Mouse (Mus musculus): Measurements from ENCODE around the gene Olfr514. TPM values are rescaled to one million over a fixed set of nuclear protein-coding genes. Genes with fewer than 3 reads are reported as not detected.

Olfr514 gene
- polyA plus RNA-seq (2015; fragmentation: Nextera tagmentation; extraction: Ambion mirVana), result not detected in 2 replicates

GRCm38 (mm10) chr7:108825897-108826296, at the start of gene Olfr514:
Gene Olfr514, minus strand, starts transcription at chr7:108825997.

GRCm38 (mm10) chr7:108872279-108872678, 46.5 kb upstream of the Olfr514 start, which contains the start of gene Olfr517:
Gene Olfr517, minus strand, starts transcription at chr7:108872379.

GRCm38 (mm10) chr7:108850429-108850828, 24.6 kb upstream of the Olfr514 start, which contains the start of gene Olfr516:
Gene Olfr516, minus strand, starts transcription at chr7:108850529.

Other genes with a start within 250 kb of the Olfr514 start
- gene Olfr506, start 215.2 kb downstream of the Olfr514 start, polyA plus RNA-seq (2015; fragmentation: Nextera tagmentation; extraction: Ambion mirVana), result not detected in 2 replicates
- gene Olfr507, start 204.2 kb downstream of the Olfr514 start, polyA plus RNA-seq (2015; fragmentation: Nextera tagmentation; extraction: Ambion mirVana), result not detected in 2 replicates
- not detected in 2 replicates for gene Olfr508, start 196.0 kb downstream of the Olfr514 start, polyA plus RNA-seq (2015; fragmentation: Nextera tagmentation; extraction: Ambion mirVana)
- gene Olfr509, start 174.1 kb downstream of the Olfr514 start, polyA plus RNA-seq (2015; fragmentation: Nextera tagmentation; extraction: Ambion mirVana), result 0.04 TPM in 1 of 2 replicates, not detected in the other
- gene Olfr510, start 159.6 kb downstream of the Olfr514 start, polyA plus RNA-seq (2015; fragmentation: Nextera tagmentation; extraction: Ambion mirVana), result not detected in 2 replicates
- gene Olfr512, start 112.7 kb downstream of the Olfr514 start, polyA plus RNA-seq (2015; fragmentation: Nextera tagmentation; extraction: Ambion mirVana), result not detected in 2 replicates
- not detected in 2 replicates for gene Olfr513, start 75.0 kb downstream of the Olfr514 start, polyA plus RNA-seq (2015; fragmentation: Nextera tagmentation; extraction: Ambion mirVana)
- gene Olfr516, start 24.5 kb upstream of the Olfr514 start, polyA plus RNA-seq (2015; fragmentation: Nextera tagmentation; extraction: Ambion mirVana), result not detected in 2 replicates
- not detected in 2 replicates for gene Olfr517, start 46.4 kb upstream of the Olfr514 start, polyA plus RNA-seq (2015; fragmentation: Nextera tagmentation; extraction: Ambion mirVana)
- gene Olfr518, start 59.0 kb upstream of the Olfr514 start, polyA plus RNA-seq (2015; fragmentation: Nextera tagmentation; extraction: Ambion mirVana), result not detected in 2 replicates
- not detected in 2 replicates for gene Olfr519, start 68.4 kb upstream of the Olfr514 start, polyA plus RNA-seq (2015; fragmentation: Nextera tagmentation; extraction: Ambion mirVana)
- gene Nlrp10, start 104.2 kb upstream of the Olfr514 start, polyA plus RNA-seq (2015; fragmentation: Nextera tagmentation; extraction: Ambion mirVana), result 0.10 and 0.72 TPM in 2 replicates
- gene Eif3f, start 108.4 kb upstream of the Olfr514 start, polyA plus RNA-seq (2015; fragmentation: Nextera tagmentation; extraction: Ambion mirVana), result 54.4 and 64.3 TPM in 2 replicates
- gene Tub, start 124.3 kb upstream of the Olfr514 start, polyA plus RNA-seq (2015; fragmentation: Nextera tagmentation; extraction: Ambion mirVana), result 2.8 and 3.0 TPM in 2 replicates

All from skeletal muscle tissue, postnatal 0 days (tissue).